Mouse (Mus musculus): ENCODE measurements around the gene Kntc1.

DNA sequence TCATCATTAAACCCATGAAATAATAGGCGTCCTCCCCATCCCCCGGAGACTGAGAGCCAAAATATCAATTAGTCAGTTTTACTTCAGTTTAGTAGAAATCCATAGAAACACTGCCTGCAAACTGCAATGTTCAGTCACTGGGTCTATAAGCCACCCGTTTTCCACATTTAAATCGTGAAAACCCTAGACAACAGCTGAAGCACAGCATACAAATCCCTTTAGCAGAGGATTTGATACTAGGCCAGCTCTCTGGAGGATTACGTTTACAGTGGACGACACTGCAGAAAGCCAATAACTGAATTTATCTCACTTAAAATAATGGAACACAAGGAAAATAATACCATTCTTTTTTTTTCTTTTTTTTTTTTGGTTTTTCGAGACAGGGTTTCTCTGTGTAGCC lies 1.9 kb upstream of the Kntc1 start:
- no peak for TF ChIP-seq CTCF (IDR thresholded peaks at IDR 0.05; ENCODE audit: insufficient read depth, low read depth, low read length)
- TF ChIP-seq POLR2A (IDR thresholded peaks at IDR 0.05; ENCODE audit: insufficient read depth, low read depth, low read length) = no peak
